Mouse (Mus musculus) thymus, postnatal 0 days (tissue): ENCODE measurements around the gene Olfr1009. TPM values are rescaled to one million over a fixed set of nuclear protein-coding genes. Genes with fewer than 3 reads are reported as not detected.
"Not testable (repeated sequence)": the region's sequence is repeated elsewhere in the genome, so short reads cannot be mapped to it uniquely, and the experiment has no call there.

ENCODE experiments used
- DNase-seq: peaks from one replicate; pipeline ENCODE4 v3.0.0-alpha.2; 2015; ENCODE audit warnings: low spot score
- polyA plus RNA-seq: library from polyadenylated mRNA; unstranded; fragments of >200 nt; fragmentation: Nextera tagmentation; extraction: Ambion mirVana; gene quantifications from 2 replicates; pipeline ENCODE4 v1.2.1, GENCODE M21; 2015

The Olfr1009 gene
- polyA plus RNA-seq = not detected in 2 replicates

GRCm38 (mm10) chr2:85715119-85715518, at the start of gene Olfr1009:
TSS of gene Olfr1009 (plus strand) at chr2:85715419.
- DNase-seq = no peak

GRCm38 (mm10) chr2:85678667-85679066, 36.6 kb upstream of the Olfr1009 start, which contains the start of gene Olfr1006:
TSS of gene Olfr1006 (minus strand) at chr2:85678767.
- DNase-seq = no peak

GRCm38 (mm10) chr2:85689131-85689530, 26.1 kb upstream of the Olfr1009 start, which contains the start of gene Olfr1008:
TSS of gene Olfr1008 (plus strand) at chr2:85689431.
- no peak for DNase-seq

- not testable (repeated sequence) for DNase-seq
Observed at GRCm38 (mm10) chr2:85710680-85711079, 4.5 kb upstream of the Olfr1009 start.

GRCm38 (mm10) chr2:85711159-85711558, 4.1 kb upstream of the Olfr1009 start:
- DNase-seq = no peak

GRCm38 (mm10) chr2:85725793-85726192, 10.6 kb downstream of the Olfr1009 start:
- DNase-seq = peak; percentile 42

- DNase-seq = no peak
Observed at GRCm38 (mm10) chr2:85753822-85754221, 38.6 kb downstream of the Olfr1009 start.

- no peak for DNase-seq
Observed at GRCm38 (mm10) chr2:85762666-85763065, 47.4 kb downstream of the Olfr1009 start, which contains the start of gene Olfr1012. TSS of gene Olfr1012 (minus strand) at chr2:85762766.

GRCm38 (mm10) chr2:85766798-85767197, 51.6 kb downstream of the Olfr1009 start, which contains the start of gene Olfr1013:
TSS of gene Olfr1013 (plus strand) at chr2:85767098.
- no peak for DNase-seq

GRCm38 (mm10) chr2:85772413-85772812, 57.2 kb downstream of the Olfr1009 start, which contains the start of gene Olfr1014:
TSS of gene Olfr1014 (plus strand) at chr2:85772713.
- DNase-seq = no peak

Other genes with a start within 250 kb of the Olfr1009 start
- 1.6 and 1.8 TPM in 2 replicates for gene 4833423E24Rik, start 196.4 kb upstream of the Olfr1009 start, polyA plus RNA-seq
- gene Olfr996, start 136.2 kb upstream of the Olfr1009 start, polyA plus RNA-seq = not detected in 2 replicates
- gene Olfr998, start 126.5 kb upstream of the Olfr1009 start, polyA plus RNA-seq = not detected in 2 replicates
- gene Olfr1000, start 103.5 kb upstream of the Olfr1009 start, polyA plus RNA-seq = not detected in 2 replicates
- not detected in 2 replicates for gene Olfr1002, start 64.7 kb upstream of the Olfr1009 start, polyA plus RNA-seq
- gene Olfr154, start 51.0 kb upstream of the Olfr1009 start, polyA plus RNA-seq = not detected in 2 replicates
- not detected in 2 replicates for gene Olfr1006, start 36.7 kb upstream of the Olfr1009 start, polyA plus RNA-seq
- not detected in 2 replicates for gene Olfr1008, start 26.0 kb upstream of the Olfr1009 start, polyA plus RNA-seq
- not detected in 2 replicates for gene Olfr1012, start 47.3 kb downstream of the Olfr1009 start, polyA plus RNA-seq
- not detected in 2 replicates for gene Olfr1013, start 51.7 kb downstream of the Olfr1009 start, polyA plus RNA-seq
- gene Olfr1014, start 57.3 kb downstream of the Olfr1009 start, polyA plus RNA-seq = not detected in 2 replicates
- gene Olfr1015, start 66.6 kb downstream of the Olfr1009 start, polyA plus RNA-seq = not detected in 2 replicates
- gene Olfr1016, start 87.1 kb downstream of the Olfr1009 start, polyA plus RNA-seq = not detected in 2 replicates
- not detected in 2 replicates for gene Olfr1018, start 103.1 kb downstream of the Olfr1009 start, polyA plus RNA-seq
- gene Olfr1019, start 130.1 kb downstream of the Olfr1009 start, polyA plus RNA-seq = not detected in 2 replicates
- not detected in 2 replicates for gene Olfr1020, start 131.6 kb downstream of the Olfr1009 start, polyA plus RNA-seq
- not detected in 2 replicates for gene Olfr1022, start 153.2 kb downstream of the Olfr1009 start, polyA plus RNA-seq
- not detected in 2 replicates for gene Olfr1023, start 170.2 kb downstream of the Olfr1009 start, polyA plus RNA-seq
- not detected in 2 replicates for gene Olfr1024, start 189.6 kb downstream of the Olfr1009 start, polyA plus RNA-seq
- gene Olfr1025-ps1, start 199.8 kb downstream of the Olfr1009 start, polyA plus RNA-seq = not detected in 2 replicates
- not detected in 2 replicates for gene Olfr1026, start 206.1 kb downstream of the Olfr1009 start, polyA plus RNA-seq
- not detected in 2 replicates for gene Olfr1028, start 235.0 kb downstream of the Olfr1009 start, polyA plus RNA-seq